27 mouse cellular contexts compared by ENCODE assay signal in the genomic region with DNA sequence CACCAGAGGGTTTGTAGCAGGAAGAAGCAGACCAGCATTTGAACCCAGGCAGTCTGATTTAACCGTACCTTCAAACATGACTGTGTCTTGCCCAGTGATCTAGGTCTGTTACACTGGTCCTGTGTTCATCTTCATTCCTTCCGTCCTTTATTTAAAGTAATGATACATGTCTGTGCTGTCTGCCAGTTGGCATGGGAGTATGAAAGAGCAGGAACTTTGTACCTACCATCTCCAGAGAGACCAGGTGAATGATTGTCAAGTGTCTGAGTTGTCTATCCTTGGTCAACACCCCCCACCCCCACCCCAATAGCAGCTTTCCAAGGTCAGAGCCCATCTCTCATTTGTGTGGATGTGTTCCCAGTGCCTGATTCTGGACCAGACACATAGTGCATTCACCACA.
A peak's percentile ranks its signal among the peaks of the same experiment; 100 is the strongest.
DNase-seq lines count a peak whose midpoint lies in the region; ATAC-seq and TF ChIP-seq lines count a peak whose summit lies in the region.
"Had no signal": no experiment of that assay in that cellular context is flagged by ENCODE, and none has a peak within 500 bp of the region (broad histone marks: within the 10 kb centered on the region; RNA-seq: fewer than 3 reads in every experiment).

No protein-coding gene starts in this region.

- no peaks in the 10 kb centered on the region for H3K27me3 ChIP-seq in intestine, postnatal 0 days (replicated peaks; ENCODE audit: control insufficient read depth, insufficient read depth, low read length)
- H3K27me3 ChIP-seq in intestine, embryonic 16.5 days (replicated peaks; ENCODE audit: control insufficient read depth, insufficient read depth, low read length) = no peaks in the 10 kb centered on the region
- no peaks in the 10 kb centered on the region for H3K27me3 ChIP-seq in kidney, adult 2 months (replicated peaks; ENCODE audit: control insufficient read depth, insufficient read depth, low read length)
- no peaks in the 10 kb centered on the region for H3K27me3 ChIP-seq in kidney, embryonic 15.5 days
- no peaks in the 10 kb centered on the region for H3K27me3 ChIP-seq in kidney, embryonic 16.5 days (ENCODE audit: insufficient read depth, low read length)
- no peaks in the 10 kb centered on the region for H3K27me3 ChIP-seq in kidney, embryonic 14.5 days (ENCODE audit: control insufficient read depth, insufficient read depth, low read length)
- H3K27me3 ChIP-seq: CH12.LX; embryonic facial prominence, embryonic 12.5 days; embryonic facial prominence, embryonic 15.5 days; heart, embryonic 13.5 days had no signal

- WGBS in intestine, postnatal 0 days = 96% methylated on average over 2 of the region's 2 CpGs
- WGBS in intestine, embryonic 16.5 days = 94% methylated on average over 2 of the region's 2 CpGs
- 62% methylated on average over 2 of the region's 2 CpGs for WGBS in kidney, adult 2 months
- 92% methylated on average over 2 of the region's 2 CpGs for WGBS in kidney, embryonic 15.5 days
- 91% methylated on average over 2 of the region's 2 CpGs for WGBS in kidney, embryonic 16.5 days
- 98% methylated on average over 2 of the region's 2 CpGs for WGBS in kidney, embryonic 14.5 days

- TF ChIP-seq CTCF in intestine, postnatal 0 days (IDR thresholded peaks at IDR 0.05; ENCODE audit: low read depth) = no peak
- TF ChIP-seq CTCF in kidney, adult 2 months (conservative IDR thresholded peaks at IDR 0.05; ENCODE audit: insufficient read depth, insufficient read length, low read depth, low read length) = no peak

- peaks cover 43% of the 10 kb centered on the region for H3K36me3 ChIP-seq in intestine, postnatal 0 days (ENCODE audit: control insufficient read depth, insufficient read depth)
- no peaks in the 10 kb centered on the region for H3K36me3 ChIP-seq in intestine, embryonic 16.5 days (ENCODE audit: control insufficient read depth, insufficient read depth, low read length)
- H3K36me3 ChIP-seq in kidney, adult 2 months (ENCODE audit: control insufficient read depth, insufficient read depth, low read length) = no peaks in the 10 kb centered on the region
- peaks cover 40% of the 10 kb centered on the region for H3K36me3 ChIP-seq in kidney, embryonic 15.5 days
- H3K36me3 ChIP-seq in kidney, embryonic 16.5 days (ENCODE audit: insufficient read depth, low read length) = peaks cover 18% of the 10 kb centered on the region
- H3K36me3 ChIP-seq in kidney, embryonic 14.5 days (ENCODE audit: control insufficient read depth, insufficient read depth, low read length) = peaks cover 20% of the 10 kb centered on the region; the same call in 1 of the 2 replicates

- no peak overlapping the region for H3K4me2 ChIP-seq in intestine, postnatal 0 days (replicated peaks; ENCODE audit: low read depth)
- H3K4me2 ChIP-seq in intestine, embryonic 16.5 days (ENCODE audit: low read depth, low read length) = no peak overlapping the region
- no peak overlapping the region for H3K4me2 ChIP-seq in kidney, embryonic 15.5 days
- no peak overlapping the region for H3K4me2 ChIP-seq in kidney, embryonic 16.5 days (replicated peaks; ENCODE audit: low read depth, low read length)
- H3K4me2 ChIP-seq in kidney, embryonic 14.5 days (replicated peaks; ENCODE audit: low read depth, low read length) = no peak overlapping the region
- H3K4me2 ChIP-seq: embryonic facial prominence, embryonic 12.5 days; embryonic facial prominence, embryonic 15.5 days; heart, embryonic 13.5 days; hindbrain, embryonic 14.5 days had no signal

- peak; percentile 66 for DNase-seq in kidney, adult 2 months
- DNase-seq: adrenal gland, adult 2 months; adrenal gland, postnatal 14 days; B cell, adult 2 months; cerebellum, adult 11 months; cerebellum, adult 2 months; cerebellum, adult 9-11 months; cerebellum, postnatal 25 days; forebrain, postnatal 0 days; gastrocnemius, postnatal 25 days; heart, adult 2 months; heart, postnatal 14 days; heart, postnatal 4 days had no signal

- H3K27ac ChIP-seq in intestine, postnatal 0 days (ENCODE audit: low read depth, low read length) = no peak overlapping the region
- H3K27ac ChIP-seq in intestine, embryonic 16.5 days (ENCODE audit: low read length) = no peak overlapping the region
- no peak overlapping the region for H3K27ac ChIP-seq in kidney, adult 2 months (ENCODE audit: insufficient read depth, low read depth, low read length)
- H3K27ac ChIP-seq in kidney, embryonic 15.5 days = no peak overlapping the region
- H3K27ac ChIP-seq in kidney, embryonic 16.5 days (ENCODE audit: low read length) = no peak overlapping the region
- H3K27ac ChIP-seq in kidney, embryonic 14.5 days (ENCODE audit: low read depth, low read length) = no peak overlapping the region
- H3K27ac ChIP-seq: embryonic facial prominence, embryonic 12.5 days; embryonic facial prominence, embryonic 15.5 days; heart, adult 2 months; heart, embryonic 10.5 days; heart, embryonic 13.5 days; hindbrain, embryonic 14.5 days; hindbrain, postnatal 0 days had no signal

- no peaks in the 10 kb centered on the region for H3K4me1 ChIP-seq in intestine, postnatal 0 days (replicated peaks; ENCODE audit: control insufficient read depth, insufficient read depth, low read length)
- H3K4me1 ChIP-seq in intestine, embryonic 16.5 days (ENCODE audit: control insufficient read depth, insufficient read depth, low read length) = no peaks in the 10 kb centered on the region
- no peaks in the 10 kb centered on the region for H3K4me1 ChIP-seq in kidney, adult 2 months (ENCODE audit: control insufficient read depth, insufficient read depth, low read length)
- no peaks in the 10 kb centered on the region for H3K4me1 ChIP-seq in kidney, embryonic 15.5 days
- no peaks in the 10 kb centered on the region for H3K4me1 ChIP-seq in kidney, embryonic 16.5 days (ENCODE audit: insufficient read depth, low read length)
- no peaks in the 10 kb centered on the region for H3K4me1 ChIP-seq in kidney, embryonic 14.5 days (ENCODE audit: control insufficient read depth, insufficient read depth, low read length)
- H3K4me1 ChIP-seq: embryonic facial prominence, embryonic 12.5 days; embryonic facial prominence, embryonic 15.5 days; heart, embryonic 10.5 days had no signal

- TF ChIP-seq POLR2A in kidney, adult 2 months (IDR thresholded peaks at IDR 0.05; ENCODE audit: low read depth, low read length) = no peak

- ATAC-seq in intestine, postnatal 0 days = no peak
- ATAC-seq in intestine, embryonic 16.5 days = no peak
- no peak for ATAC-seq in kidney, embryonic 15.5 days (replicated peaks; ENCODE audit: low FRiP score)
- ATAC-seq in kidney, embryonic 16.5 days (ENCODE audit: low FRiP score, low TSS enrichment) = 0 out of 2 replicates have a peak, but pooled peaks have one; percentile 12
- no peak for ATAC-seq in kidney, embryonic 14.5 days (ENCODE audit: low FRiP score, low TSS enrichment)
- ATAC-seq: forebrain, embryonic 14.5 days; forebrain, postnatal 0 days; hindbrain, postnatal 0 days had no signal

- H3K9me3 ChIP-seq in intestine, postnatal 0 days (ENCODE audit: control insufficient read depth) = no peaks in the 10 kb centered on the region
- no peaks in the 10 kb centered on the region for H3K9me3 ChIP-seq in intestine, embryonic 16.5 days (ENCODE audit: control insufficient read depth, low read length)
- no peaks in the 10 kb centered on the region for H3K9me3 ChIP-seq in kidney, embryonic 15.5 days (replicated peaks)
- no peaks in the 10 kb centered on the region for H3K9me3 ChIP-seq in kidney, embryonic 16.5 days (ENCODE audit: low read length)
- no peaks in the 10 kb centered on the region for H3K9me3 ChIP-seq in kidney, embryonic 14.5 days (ENCODE audit: control insufficient read depth, low read length)
- H3K9me3 ChIP-seq: embryonic facial prominence, embryonic 12.5 days; embryonic facial prominence, embryonic 15.5 days; G1E; heart, embryonic 10.5 days; heart, embryonic 13.5 days had no signal

- H3K4me3 ChIP-seq in intestine, postnatal 0 days (ENCODE audit: low read depth, low read length) = no peak overlapping the region
- no peak overlapping the region for H3K4me3 ChIP-seq in intestine, embryonic 16.5 days (ENCODE audit: low read length)
- no peak overlapping the region for H3K4me3 ChIP-seq in kidney, adult 2 months (ENCODE audit: insufficient read depth, low read depth, low read length)
- H3K4me3 ChIP-seq in kidney, embryonic 15.5 days (replicated peaks) = no peak overlapping the region
- H3K4me3 ChIP-seq in kidney, embryonic 16.5 days (ENCODE audit: low read length) = no peak overlapping the region
- H3K4me3 ChIP-seq in kidney, embryonic 14.5 days (ENCODE audit: low read length) = no peak overlapping the region
- H3K4me3 ChIP-seq: embryonic facial prominence, embryonic 12.5 days; embryonic facial prominence, embryonic 15.5 days; heart, adult 2 months; heart, embryonic 10.5 days; heart, embryonic 13.5 days had no signal

- 0 out of 2 replicates have a peak overlapping the region, but pooled peaks have one; percentile 11 for H3K9ac ChIP-seq in intestine, postnatal 0 days (ENCODE audit: low read depth, low read length)
- no peak overlapping the region for H3K9ac ChIP-seq in intestine, embryonic 16.5 days (ENCODE audit: low read depth, low read length)
- H3K9ac ChIP-seq in kidney, embryonic 15.5 days = no peak overlapping the region
- H3K9ac ChIP-seq in kidney, embryonic 16.5 days (replicated peaks; ENCODE audit: low read length) = no peak overlapping the region
- H3K9ac ChIP-seq in kidney, embryonic 14.5 days (ENCODE audit: low read depth, low read length) = no peak overlapping the region
- H3K9ac ChIP-seq: embryonic facial prominence, embryonic 12.5 days; embryonic facial prominence, embryonic 15.5 days; forebrain, postnatal 0 days; heart, embryonic 13.5 days; hindbrain, embryonic 14.5 days had no signal
